Mouse (Mus musculus) myocyte (in vitro differentiated cells): ENCODE measurements around the gene Ndufb6.

Experiments used
- CEBPB ChIP-seq: IDR thresholded peaks from 2 replicates; pipeline ENCODE4 v1.6.1; 2011; ENCODE audit warnings: mild to moderate bottlenecking, moderate library complexity; ENCODE audit not compliant: poor library complexity, insufficient read depth, severe bottlenecking
- E2F4 ChIP-seq: IDR thresholded peaks from one replicate; pipeline ENCODE4 v1.6.1; 2011; ENCODE audit warnings: mild to moderate bottlenecking, control low read depth, moderate library complexity; ENCODE audit not compliant: insufficient read depth
- MAX ChIP-seq: IDR thresholded peaks from one replicate; pipeline ENCODE4 v1.6.1; 2011; ENCODE audit warnings: low read depth, mild to moderate bottlenecking, control low read depth
- MYOD1 ChIP-seq, 3 experiments: IDR thresholded peaks; one replicate each; pipeline ENCODE4 v1.6.1; 2011; ENCODE audit warnings: control low read depth in 2 of 3, low read depth in 2 of 3, mild to moderate bottlenecking in 2 of 3, moderate library complexity in 1 of 3; ENCODE audit not compliant: insufficient read length in 2 of 3, control insufficient read depth in 1 of 3
- MYOG ChIP-seq, 3 experiments: IDR thresholded peaks; one replicate each; pipeline ENCODE4 v1.6.1; 2011; ENCODE audit warnings: control low read depth in 2 of 3, low read depth in 2 of 3, mild to moderate bottlenecking in 2 of 3; ENCODE audit not compliant: insufficient read length in 2 of 3, control insufficient read depth in 1 of 3, insufficient read depth in 1 of 3
- POLR2A ChIP-seq: IDR thresholded peaks from one replicate; pipeline ENCODE4 v1.6.1; 2011; ENCODE audit warnings: low read depth, mild to moderate bottlenecking, control low read depth, moderate library complexity; ENCODE audit not compliant: insufficient read length
- POLR2AphosphoS2 ChIP-seq: IDR thresholded peaks from one replicate; pipeline ENCODE4 v1.6.1; 2011; ENCODE audit warnings: low read depth, control low read depth; ENCODE audit not compliant: insufficient read length
- TCF3 ChIP-seq: IDR thresholded peaks from one replicate; pipeline ENCODE4 v1.6.1; 2011; ENCODE audit warnings: low read depth, control low read depth; ENCODE audit not compliant: insufficient read length
- USF1 ChIP-seq: IDR thresholded peaks from one replicate; pipeline ENCODE4 v1.6.1; 2011; ENCODE audit warnings: low read depth, mild to moderate bottlenecking, control low read depth, moderate library complexity

GRCm38 (mm10) chr4:40289046-40289445 lies 9.8 kb upstream of the Ndufb6 start:
- TF ChIP-seq USF1 (no peak), MAX (no peak), POLR2A (no peak), E2F4 (no peak), MYOG (IDR thresholded peaks at IDR 0.05; ENCODE audit: control insufficient read depth in 1 of 3, insufficient read depth in 1 of 3, insufficient read length in 2 of 3, low read depth in 2 of 3) (no peak), CEBPB (no peak), POLR2AphosphoS2 (no peak), MYOD1 (IDR thresholded peaks at IDR 0.05; ENCODE audit: control insufficient read depth in 1 of 3, insufficient read length in 2 of 3, low read depth in 2 of 3) (no peak), TCF3 (no peak)
